Mouse (Mus musculus) embryonic facial prominence, embryonic 10.5 days (tissue): Measurements from ENCODE around the gene Btbd9. TPM values are rescaled to one million over a fixed set of nuclear protein-coding genes. Genes with fewer than 3 reads are reported as not detected.
"Not testable (repeated sequence)": the region's sequence is repeated elsewhere in the genome, so short reads cannot be mapped to it uniquely, and the experiment has no call there.

Experiments used
- DNase-seq: peaks from one replicate; pipeline ENCODE4 v3.0.0-alpha.2; 2017; ENCODE audit warnings: low spot score
- H3K27ac ChIP-seq: fragments of 300-500 bp; sonication (generic); replicated peaks from 2 replicates; pipeline ENCODE4 v1.5.1; 2016; ENCODE audit warnings: mild to moderate bottlenecking
- H3K27me3 ChIP-seq: fragments of 300-500 bp; sonication (generic); replicated peaks from 2 replicates; pipeline ENCODE4 v1.6.1; 2016; ENCODE audit warnings: low read depth, mild to moderate bottlenecking; ENCODE audit not compliant: poor library complexity, severe bottlenecking
- H3K36me3 ChIP-seq: fragments of 300-500 bp; sonication (generic); replicated peaks from 2 replicates; pipeline ENCODE4 v1.6.1; 2016; ENCODE audit warnings: mild to moderate bottlenecking, moderate library complexity
- H3K4me1 ChIP-seq: fragments of 300-500 bp; sonication (generic); 2 replicates; pipeline ENCODE4 v1.6.1; 2016
- H3K4me3 ChIP-seq: fragments of 300-500 bp; sonication (generic); 2 replicates; pipeline ENCODE4 v1.5.1; 2016; ENCODE audit warnings: mild to moderate bottlenecking, moderate library complexity
- H3K9me3 ChIP-seq: fragments of 300-500 bp; sonication (generic); 2 replicates; pipeline ENCODE4 v1.6.1; 2016; ENCODE audit warnings: mild to moderate bottlenecking
- WGBS: fragments of 180-500 bp; shearing (Covaris S2); methylation state at CpG from one replicate; pipeline ENCODE4 v1.1.7; 2016; 5-methylcytosine and 5-hydroxymethylcytosine counted together
- polyA plus RNA-seq: library from polyadenylated mRNA; unstranded; fragments of >200 nt; fragmentation: Nextera tagmentation; extraction: Ambion mirVana; gene quantifications from 2 replicates; pipeline ENCODE4 v1.2.1, GENCODE M21; 2016

The Btbd9 gene
- polyA plus RNA-seq, 1 experiment from 2014 or later: 58.1 TPM

DNA sequence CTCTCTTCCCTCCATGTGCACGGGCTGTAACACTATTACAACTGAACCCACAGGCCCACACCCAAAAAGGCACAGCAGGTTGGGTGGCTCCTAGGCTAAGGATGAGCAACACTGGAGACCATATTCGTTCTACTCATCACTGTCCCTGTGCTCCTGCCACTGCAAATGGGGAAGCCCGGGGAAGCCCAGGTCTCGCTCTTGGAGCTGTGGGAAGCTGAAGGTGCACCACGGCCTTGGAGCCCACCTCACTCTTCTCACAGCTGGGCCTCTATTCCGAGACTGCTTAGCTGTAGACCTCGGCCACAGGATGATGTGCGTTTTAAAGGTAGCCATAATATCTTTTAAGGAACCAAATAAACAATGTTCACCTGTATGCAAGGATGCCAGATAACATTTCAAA is 60.9 kb downstream of the Btbd9 start:
- Histone ChIP-seq H3K4me1 (0 out of 2 replicates have a peak, but pooled peaks cover 4% of the 10 kb centered on the region), H3K36me3 (peaks cover 20% of the 10 kb centered on the region), H3K27ac (no peak overlapping the region), H3K27me3 (no peaks in the 10 kb centered on the region), H3K9me3 (no peaks in the 10 kb centered on the region), H3K4me3 (no peak overlapping the region)
- no peak for DNase-seq
- WGBS: 92% methylated on average over 8 of the region's 8 CpGs

- no peak for DNase-seq
- Histone ChIP-seq H3K27ac (no peak overlapping the region), H3K9me3 (no peaks in the 10 kb centered on the region), H3K36me3 (peaks cover 20% of the 10 kb centered on the region), H3K4me3 (no peak overlapping the region), H3K4me1 (peaks cover 4% of the 10 kb centered on the region; the same call in 1 of the 2 replicates), H3K27me3 (no peaks in the 10 kb centered on the region)
- 93% methylated on average over 9 of the region's 9 CpGs for WGBS
Observed at GRCm38 (mm10) chr17:30513034-30513433, 63.3 kb downstream of the Btbd9 start.

GRCm38 (mm10) chr17:30512531-30512930 is 63.8 kb downstream of the Btbd9 start:
- Histone ChIP-seq H3K9me3 (no peaks in the 10 kb centered on the region), H3K27ac (no peak overlapping the region), H3K36me3 (peaks cover 20% of the 10 kb centered on the region), H3K4me1 (peaks cover 4% of the 10 kb centered on the region; the same call in 1 of the 2 replicates), H3K27me3 (no peaks in the 10 kb centered on the region), H3K4me3 (no peak overlapping the region)
- 89% methylated on average over 7 of the region's 7 CpGs for WGBS
- DNase-seq: no peak

DNA sequence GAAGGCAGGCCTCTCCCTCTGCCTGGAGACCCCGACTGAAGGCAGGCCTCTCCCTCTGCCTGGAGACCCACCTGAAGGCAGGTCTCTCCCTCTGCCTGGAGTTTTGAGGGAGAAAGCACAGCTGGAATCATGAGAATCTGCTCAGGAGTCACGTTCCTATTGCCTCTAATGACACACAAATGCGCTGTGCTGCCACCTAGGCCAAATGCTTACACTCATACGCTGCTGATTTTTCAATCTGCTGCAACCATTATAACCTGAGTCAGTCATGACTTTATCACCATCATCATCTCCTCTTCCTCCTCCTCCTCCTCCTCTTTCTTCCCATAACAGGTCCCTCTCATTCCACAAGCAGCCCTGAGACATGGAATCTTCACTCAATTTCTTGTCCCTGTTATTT is 64.3 kb downstream of the Btbd9 start:
- no peak overlapping the region; the same call in 1 of the 2 replicates for H3K27ac ChIP-seq
- DNase-seq: no peak
- no peaks in the 10 kb centered on the region for H3K9me3 ChIP-seq
- peaks cover 20% of the 10 kb centered on the region for H3K36me3 ChIP-seq
- no peaks in the 10 kb centered on the region for H3K27me3 ChIP-seq
- 77% methylated on average over 4 of the region's 4 CpGs for WGBS
- no peak overlapping the region for H3K4me3 ChIP-seq
- H3K4me1 ChIP-seq: peaks cover 8% of the 10 kb centered on the region

- no peaks in the 10 kb centered on the region for H3K9me3 ChIP-seq
- DNase-seq: no peak
- H3K36me3 ChIP-seq: peaks cover 13% of the 10 kb centered on the region
- peaks cover 11% of the 10 kb centered on the region for H3K4me1 ChIP-seq
- no peak overlapping the region for H3K4me3 ChIP-seq
- H3K27ac ChIP-seq: no peak overlapping the region
- WGBS: 85% methylated on average over 6 of the region's 6 CpGs
- no peaks in the 10 kb centered on the region for H3K27me3 ChIP-seq
Observed at GRCm38 (mm10) chr17:30511399-30511798, 64.9 kb downstream of the Btbd9 start.

GRCm38 (mm10) chr17:30510171-30510570 is 66.1 kb downstream of the Btbd9 start:
- Histone ChIP-seq H3K4me1 (peaks cover 11% of the 10 kb centered on the region), H3K4me3 (no peak overlapping the region), H3K27ac (no peak overlapping the region), H3K36me3 (peaks cover 7% of the 10 kb centered on the region), H3K9me3 (no peaks in the 10 kb centered on the region), H3K27me3 (no peaks in the 10 kb centered on the region)
- WGBS: 72% methylated on average over 6 of the region's 6 CpGs
- no peak for DNase-seq

DNA sequence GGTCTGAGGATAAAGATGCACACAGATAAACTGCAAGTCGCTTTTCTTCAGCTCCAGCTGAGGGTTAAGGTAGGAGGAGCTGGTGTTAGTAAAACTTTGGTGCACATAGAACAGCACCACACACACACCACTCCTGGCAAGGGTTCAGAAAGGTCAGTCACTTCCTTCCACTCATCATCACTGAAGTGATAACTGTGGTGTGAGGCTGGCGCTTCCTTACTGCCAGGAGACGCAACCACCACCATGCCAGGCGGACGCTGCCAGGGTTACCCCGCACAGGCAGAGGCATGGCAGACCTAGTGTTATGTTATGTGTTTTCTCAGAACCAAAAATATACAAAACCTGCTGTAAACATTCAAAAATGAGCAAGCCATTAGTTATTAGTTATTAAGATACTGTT is 66.6 kb downstream of the Btbd9 start:
- Histone ChIP-seq H3K27ac (no peak overlapping the region), H3K4me3 (no peak overlapping the region), H3K27me3 (no peaks in the 10 kb centered on the region), H3K9me3 (no peaks in the 10 kb centered on the region), H3K36me3 (peaks cover 10% of the 10 kb centered on the region), H3K4me1 (peaks cover 11% of the 10 kb centered on the region)
- no peak for DNase-seq
- WGBS: 89% methylated on average over 6 of the region's 6 CpGs

DNA sequence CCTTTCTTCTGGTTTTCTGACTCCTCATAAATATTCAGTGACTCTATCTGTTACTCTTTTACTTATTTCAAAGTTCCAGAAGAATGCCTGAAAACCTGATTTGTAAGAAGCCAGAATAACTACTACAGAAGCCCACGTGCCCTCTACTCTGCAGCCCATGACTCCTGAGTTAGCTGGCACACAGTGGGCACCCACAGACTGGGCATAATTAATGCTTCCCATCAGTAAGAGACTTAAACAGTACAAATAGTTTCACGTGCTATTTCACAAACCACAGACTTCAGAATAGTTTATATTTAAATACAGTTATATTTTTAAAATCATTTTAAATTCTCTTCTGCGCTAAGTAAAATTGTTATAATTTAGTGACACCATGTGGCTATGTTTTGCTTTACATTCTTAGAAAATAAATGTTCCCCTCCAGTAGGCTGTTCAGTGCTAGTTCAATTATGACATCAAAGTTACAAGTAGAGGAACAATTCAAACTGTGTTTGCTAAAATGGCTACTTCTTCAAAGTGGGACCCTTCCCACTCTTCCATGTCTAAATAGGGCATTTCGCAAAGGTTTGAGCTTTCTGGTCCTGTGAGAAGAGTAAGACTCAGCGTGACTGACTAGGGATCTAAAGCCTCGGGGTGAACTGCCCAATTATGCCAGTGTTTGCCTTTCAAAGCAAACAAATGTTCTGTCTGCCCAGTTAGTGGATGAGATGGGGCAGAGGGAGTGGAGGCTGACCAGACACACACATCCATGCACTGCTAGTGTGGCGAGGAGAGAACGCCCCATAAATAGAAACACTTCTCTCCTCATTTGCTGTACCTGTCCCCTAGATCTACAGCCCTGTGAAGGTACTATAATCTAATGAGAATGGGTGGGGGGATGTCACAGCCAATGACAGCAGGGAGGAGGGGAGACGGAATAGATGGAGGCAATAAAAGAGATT is 68.4 kb downstream of the Btbd9 start:
- peaks cover 11% of the 10 kb centered on the region for H3K4me1 ChIP-seq
- H3K36me3 ChIP-seq: peaks cover 12% of the 10 kb centered on the region
- DNase-seq: no peak
- no peaks in the 10 kb centered on the region for H3K9me3 ChIP-seq
- H3K27me3 ChIP-seq: no peaks in the 10 kb centered on the region
- WGBS: 83% methylated on average over 9 of the region's 9 CpGs
- H3K27ac ChIP-seq: no peak overlapping the region
- H3K4me3 ChIP-seq: no peak overlapping the region

- Histone ChIP-seq H3K27me3 (no peaks in the 10 kb centered on the region), H3K27ac (no peak overlapping the region; the same call in 1 of the 2 replicates), H3K4me3 (no peak overlapping the region), H3K36me3 (peaks cover 12% of the 10 kb centered on the region), H3K9me3 (no peaks in the 10 kb centered on the region), H3K4me1 (peaks cover 9% of the 10 kb centered on the region)
- WGBS: 51% methylated on average over 5 of the region's 5 CpGs
- no peak for DNase-seq
Observed at GRCm38 (mm10) chr17:30506916-30507315, 69.4 kb downstream of the Btbd9 start.

DNA sequence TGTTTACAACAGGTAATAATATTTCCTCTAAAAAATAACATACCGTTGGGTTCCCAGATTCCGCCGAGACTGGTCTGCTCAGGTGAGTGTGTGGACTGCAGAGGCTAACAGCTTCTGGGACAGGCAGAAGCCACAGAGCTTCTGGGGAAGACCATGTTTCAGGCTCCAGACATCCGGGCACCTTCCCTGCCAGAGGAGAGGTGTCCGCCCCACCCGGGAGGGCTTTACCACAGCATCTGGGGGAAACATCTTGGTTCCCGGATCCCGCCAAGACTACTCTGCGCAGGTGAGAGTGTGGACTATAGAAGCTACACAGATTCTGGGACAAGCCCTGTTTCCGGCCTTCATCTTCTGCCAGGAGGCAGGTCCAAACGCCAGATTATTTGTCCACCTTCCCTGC is 76.7 kb downstream of the Btbd9 start:
- H3K27me3 ChIP-seq, H3K36me3 ChIP-seq, H3K4me1 ChIP-seq, H3K9me3 ChIP-seq, H3K4me3 ChIP-seq, H3K27ac ChIP-seq, DNase-seq: not testable (repeated sequence)
- 98% methylated on average over 11 of the region's 11 CpGs for WGBS

- H3K36me3 ChIP-seq: peaks cover 5% of the 10 kb centered on the region; the same call in 1 of the 2 replicates
- H3K9me3 ChIP-seq: no peaks in the 10 kb centered on the region
- no peak overlapping the region for H3K4me3 ChIP-seq
- 89% methylated on average over 5 of the region's 5 CpGs for WGBS
- H3K4me1 ChIP-seq: no peaks in the 10 kb centered on the region
- no peak overlapping the region for H3K27ac ChIP-seq
- no peaks in the 10 kb centered on the region for H3K27me3 ChIP-seq
- no peak for DNase-seq
Observed at GRCm38 (mm10) chr17:30498779-30499178, 77.5 kb downstream of the Btbd9 start.

DNA sequence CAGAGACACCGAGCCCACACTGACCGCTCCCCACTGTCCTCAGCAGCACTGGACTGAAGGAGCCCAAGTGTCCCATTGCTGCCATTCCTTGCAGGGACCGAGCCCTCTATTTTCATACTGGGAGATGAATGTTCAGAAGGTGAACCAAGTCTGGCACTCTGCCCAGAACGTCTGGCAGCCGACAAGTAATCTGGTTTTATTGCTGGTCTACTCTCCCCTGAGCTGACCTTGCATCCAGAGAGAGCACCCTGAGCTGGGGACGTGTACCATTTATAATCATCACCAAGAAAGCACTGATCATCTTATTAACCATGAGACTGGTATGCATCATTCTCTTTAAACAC is 77.9 kb downstream of the Btbd9 start:
- Histone ChIP-seq H3K36me3 (peaks cover 5% of the 10 kb centered on the region; the same call in 1 of the 2 replicates), H3K4me1 (no peaks in the 10 kb centered on the region), H3K27me3 (no peaks in the 10 kb centered on the region), H3K9me3 (no peaks in the 10 kb centered on the region), H3K27ac (no peak overlapping the region), H3K4me3 (no peak overlapping the region)
- 87% methylated on average over 6 of the region's 6 CpGs for WGBS
- DNase-seq: no peak
